Mouse (Mus musculus): ENCODE results near the gene Stk4. TPM values are rescaled to one million over a fixed set of nuclear protein-coding genes. Genes with fewer than 3 reads are reported as not detected.

Stk4 gene
- total and polyA plus RNA-seq, 3 experiments: 51.4 to 77.5 (median 64.4) TPM

DNA sequence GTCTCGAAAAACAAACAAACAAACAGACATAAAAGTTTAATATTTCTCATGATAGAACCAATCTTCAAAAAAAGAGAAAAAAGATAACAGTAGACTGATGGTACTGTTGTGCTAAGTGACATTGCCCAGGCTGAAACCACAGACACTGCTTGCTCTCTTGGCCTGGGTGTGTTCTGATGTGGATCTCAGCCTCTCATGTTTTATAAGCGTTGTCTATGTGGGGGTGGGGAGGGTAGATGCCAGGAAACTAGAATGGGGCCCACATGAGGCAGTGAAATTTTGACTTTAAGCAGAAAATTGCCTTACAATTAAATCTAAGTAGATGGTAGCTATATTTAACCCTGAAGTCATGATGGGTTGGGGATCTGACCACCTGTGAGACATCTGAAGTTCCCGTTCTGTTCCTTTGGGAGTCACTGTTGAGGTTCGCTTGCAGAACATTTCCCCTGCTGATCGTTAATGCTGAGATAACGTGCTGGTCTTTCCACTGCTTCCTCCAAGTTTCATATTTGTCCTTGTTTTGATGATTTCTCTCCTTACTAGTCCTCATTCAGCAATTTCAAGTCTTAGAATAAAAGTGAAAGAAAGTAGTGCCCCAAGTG is 17.4 kb downstream of the Stk4 start:
- peaks cover 57 to 77% of the 10 kb centered on the region in 2 experiments for H3K36me3 ChIP-seq (replicated peaks in 1 of 2; ENCODE audit: control insufficient read depth in 1 of 2, insufficient read depth in 1 of 2, low read length in 1 of 2)
- H3K79me2 ChIP-seq (replicated peaks; ENCODE audit: control insufficient read depth, extremely low read depth, insufficient read depth, poor library complexity, severe bottlenecking): peaks cover 30% of the 10 kb centered on the region
- no peak overlapping the region for H3K9ac ChIP-seq (ENCODE audit: insufficient read depth, low read depth)
- no peaks in the 10 kb centered on the region for H3K27me3 ChIP-seq (replicated peaks)
- H3K4me3 ChIP-seq (replicated peaks in 1 of 3; ENCODE audit: low read depth in 2 of 3, low read length in 2 of 3, poor library complexity in 1 of 3): no peak overlapping the region
- peaks cover 7 to 76% of the 10 kb centered on the region in 2 experiments for H3K4me1 ChIP-seq (ENCODE audit: control insufficient read depth in 1 of 2, insufficient read depth in 2 of 2)
- in situ Hi-C loops (cut with MboI; ENCODE audit: low pct_ligation_motif_present, low pct_unique_long_range_greater_than_20kb, low sequenced_read_pairs): no loop called here
- no peaks in the 10 kb centered on the region for H3K9me3 ChIP-seq (replicated peaks; ENCODE audit: low read length)
- TF ChIP-seq POLR2AphosphoS2 (IDR thresholded peaks at IDR 0.05; ENCODE audit: low read depth, low read length) (no peak), USF2 (conservative IDR thresholded peaks at IDR 0.05; ENCODE audit: low read depth, low read length) (no peak), POLR2A (IDR thresholded peaks at IDR 0.05; ENCODE audit: low read depth, low read length) (no peak), ETS1 (conservative IDR thresholded peaks at IDR 0.05; ENCODE audit: low read depth, low read length) (peak; percentile 42; the same call in 1 of the 2 replicates), E2F4 (IDR thresholded peaks at IDR 0.05; ENCODE audit: insufficient replicate concordance, low read depth, low read length) (no peak), USF1 (IDR thresholded peaks at IDR 0.05; ENCODE audit: low read depth, low read length) (no peak), CTCF (conservative IDR thresholded peaks at IDR 0.05 in 1 of 2, IDR thresholded peaks at IDR 0.05 in 1 of 2; ENCODE audit: low read depth in 2 of 2, low read length in 2 of 2) (peak in 1 of 2 experiments; percentile 26; a peak in 2 of 4 replicates), MAFK (IDR thresholded peaks at IDR 0.05; ENCODE audit: insufficient replicate concordance, low read length) (0 out of 2 replicates have a peak, but pooled peaks have one; percentile 5), ZC3H11A (IDR thresholded peaks at IDR 0.05; ENCODE audit: low read depth, low read length) (no peak), PAX5 (IDR thresholded peaks at IDR 0.05; ENCODE audit: low read length) (no peak), UBTF (IDR thresholded peaks at IDR 0.05; ENCODE audit: low read depth, low read length) (no peak), BHLHE40 (IDR thresholded peaks at IDR 0.05; ENCODE audit: low read depth, low read length) (peak; percentile 47; the same call in 1 of the 2 replicates), SIN3A (IDR thresholded peaks at IDR 0.05; ENCODE audit: low read length) (no peak), TCF12 (IDR thresholded peaks at IDR 0.05; ENCODE audit: low read depth, low read length) (0 out of 2 replicates have a peak, but pooled peaks have one; percentile 18), MYC (IDR thresholded peaks at IDR 0.05; ENCODE audit: low read depth, low read length) (no peak), MEF2A (IDR thresholded peaks at IDR 0.05; ENCODE audit: borderline replicate concordance, low read depth, low read length) (peak; percentile 58; the same call in 1 of the 2 replicates)
- peak; percentile 52 for DNase-seq (ENCODE audit: extremely low read depth)
- dilution Hi-C loops (cut with MboI; ENCODE audit: extremely low pct_ligation_motif_present, extremely low pct_unique_long_range_greater_than_20kb, low sequenced_read_pairs): no loop called here
- peak overlapping the region; percentile 18; the same call in 1 of the 2 replicates for H3K27ac ChIP-seq (ENCODE audit: insufficient read depth, low read depth)
- no peak overlapping the region for H3K4me2 ChIP-seq (ENCODE audit: insufficient read depth, low read depth, poor library complexity, severe bottlenecking)

GRCm38 (mm10) chr2:164089508-164089907 is 19.4 kb downstream of the Stk4 start:
- dilution Hi-C loops (cut with MboI; ENCODE audit: extremely low pct_ligation_motif_present, extremely low pct_unique_long_range_greater_than_20kb, low sequenced_read_pairs) (no loop called here), in situ Hi-C loops (cut with MboI; ENCODE audit: low pct_ligation_motif_present, low pct_unique_long_range_greater_than_20kb, low sequenced_read_pairs) (no loop called here)
- Histone ChIP-seq H3K27me3 (replicated peaks) (no peaks in the 10 kb centered on the region), H3K9me3 (replicated peaks; ENCODE audit: low read length) (no peaks in the 10 kb centered on the region), H3K9ac (ENCODE audit: insufficient read depth, low read depth) (no peak overlapping the region), H3K79me2 (replicated peaks; ENCODE audit: control insufficient read depth, extremely low read depth, insufficient read depth, poor library complexity, severe bottlenecking) (peaks cover 45% of the 10 kb centered on the region), H3K4me2 (ENCODE audit: insufficient read depth, low read depth, poor library complexity, severe bottlenecking) (no peak overlapping the region), H3K4me1 (ENCODE audit: control insufficient read depth in 1 of 2, insufficient read depth in 2 of 2) (peaks cover 4 to 67% of the 10 kb centered on the region in 2 experiments; a peak in 3 of 4 replicates), H3K36me3 (replicated peaks in 1 of 2; ENCODE audit: control insufficient read depth in 1 of 2, insufficient read depth in 1 of 2, low read length in 1 of 2) (peaks cover 64 to 83% of the 10 kb centered on the region in 2 experiments), H3K27ac (ENCODE audit: insufficient read depth, low read depth) (no peak overlapping the region), H3K4me3 (replicated peaks in 1 of 3; ENCODE audit: low read depth in 2 of 3, low read length in 2 of 3, poor library complexity in 1 of 3) (no peak overlapping the region)
- no peak for DNase-seq (ENCODE audit: extremely low read depth)
- TF ChIP-seq MAX (IDR thresholded peaks at IDR 0.05; ENCODE audit: low read length) (no peak), JUN (IDR thresholded peaks at IDR 0.05; ENCODE audit: insufficient read depth, low read depth, low read length) (no peak), RCOR1 (conservative IDR thresholded peaks at IDR 0.05; ENCODE audit: low read depth, low read length) (no peak), PAX5 (IDR thresholded peaks at IDR 0.05; ENCODE audit: low read length) (no peak), CHD1 (IDR thresholded peaks at IDR 0.05; ENCODE audit: low read depth, low read length) (no peak)
